Mouse (Mus musculus) midbrain, embryonic 13.5 days (tissue): Measurements from ENCODE around the gene Naip1. TPM values are rescaled to one million over a fixed set of nuclear protein-coding genes. Genes with fewer than 3 reads are reported as not detected.
A peak's percentile ranks its signal among the peaks of the same experiment; 100 is the strongest.
"Not testable (repeated sequence)": the region's sequence is repeated elsewhere in the genome, so short reads cannot be mapped to it uniquely, and the experiment has no call there.

Source experiments
- ATAC-seq: fragments of 200-750 bp; cut with Nextera tagmentation; 2 replicates; pipeline ENCODE4 v1.8.0; 2017; ENCODE audit warnings: mild to moderate bottlenecking, moderate TSS enrichment, moderate library complexity
- H3K27ac ChIP-seq: fragments of 300-500 bp; sonication (generic); 2 replicates; pipeline ENCODE4 v1.5.1; 2015; ENCODE audit warnings: inconsistent platforms, mild to moderate bottlenecking, moderate library complexity
- H3K27me3 ChIP-seq: fragments of 300-500 bp; sonication (generic); 2 replicates; pipeline ENCODE4 v1.6.1; 2015; ENCODE audit warnings: mild to moderate bottlenecking, inconsistent platforms
- H3K36me3 ChIP-seq: fragments of 300-500 bp; sonication (generic); 2 replicates; pipeline ENCODE4 v1.6.1; 2015; ENCODE audit warnings: mild to moderate bottlenecking, inconsistent platforms
- H3K4me1 ChIP-seq: fragments of 300-500 bp; sonication (generic); replicated peaks from 2 replicates; pipeline ENCODE4 v1.6.1; 2015; ENCODE audit warnings: inconsistent platforms
- H3K4me2 ChIP-seq: fragments of 300-500 bp; sonication (generic); replicated peaks from 2 replicates; pipeline ENCODE4 v1.6.1; 2015; ENCODE audit warnings: moderate library complexity, mild to moderate bottlenecking, inconsistent platforms
- H3K4me3 ChIP-seq: fragments of 300-500 bp; sonication (generic); replicated peaks from 2 replicates; pipeline ENCODE4 v1.5.1; 2015; ENCODE audit warnings: mild to moderate bottlenecking, inconsistent platforms
- H3K9ac ChIP-seq: fragments of 300-500 bp; sonication (generic); replicated peaks from 2 replicates; pipeline ENCODE4 v1.6.1; 2015; ENCODE audit warnings: mild to moderate bottlenecking, inconsistent platforms
- H3K9me3 ChIP-seq: fragments of 300-500 bp; sonication (generic); 2 replicates; pipeline ENCODE4 v1.6.1; 2016; ENCODE audit warnings: mild to moderate bottlenecking, inconsistent platforms
- WGBS: fragments of 180-500 bp; shearing (Covaris S2); methylation state at CpG from one replicate; pipeline ENCODE4 v1.1.7; 2015; 5-methylcytosine and 5-hydroxymethylcytosine counted together
- polyA plus RNA-seq: library from polyadenylated mRNA; unstranded; fragments of >200 nt; fragmentation: Nextera tagmentation; extraction: Ambion mirVana; gene quantifications from 2 replicates; pipeline ENCODE4 v1.2.1, GENCODE M21; 2015

The Naip1 gene
- not detected in 2 replicates for polyA plus RNA-seq

- not testable (repeated sequence) for H3K4me2 ChIP-seq, H3K9me3 ChIP-seq, H3K27ac ChIP-seq, H3K4me1 ChIP-seq, H3K9ac ChIP-seq, H3K36me3 ChIP-seq, H3K4me3 ChIP-seq, H3K27me3 ChIP-seq, ATAC-seq
- 86% methylated on average over 8 of the region's 8 CpGs for whole genome bisulfite sequencing
Measured at GRCm38 (mm10) chr13:100452415-100453127, at the start of gene Naip1. Gene Naip1, minus strand, starts transcription at chr13:100452869.

GRCm38 (mm10) chr13:100499625-100500024 lies 47.0 kb upstream of the Naip1 start:
- H3K27me3 ChIP-seq, H3K4me1 ChIP-seq: not testable (repeated sequence)

DNA sequence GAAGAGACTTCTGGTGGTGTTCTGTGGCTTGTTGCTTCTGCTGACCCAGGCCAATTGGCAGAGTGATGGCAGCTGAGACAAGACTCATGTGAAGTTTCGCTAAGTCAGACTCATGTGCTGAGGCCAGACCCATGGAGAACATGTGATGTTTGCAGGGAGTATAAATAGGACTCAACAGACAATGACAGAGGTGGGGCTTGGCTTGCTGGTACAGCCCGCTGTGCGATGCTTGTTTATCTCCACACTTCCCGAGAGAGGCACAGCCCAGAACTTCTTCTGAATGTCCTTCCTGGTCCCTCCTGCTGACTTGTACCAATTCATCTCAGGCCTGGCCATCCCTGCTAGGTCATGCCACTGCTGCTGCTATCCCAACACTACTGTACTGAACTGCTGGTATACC lies 42.7 kb upstream of the Naip1 start:
- 87% methylated on average over 4 of the region's 4 CpGs for WGBS

More at GRCm38 (mm10) chr13:100499625-100500024, 47.0 kb upstream of the Naip1 start:
- not testable (repeated sequence) for H3K4me2 ChIP-seq, ATAC-seq, H3K36me3 ChIP-seq, H3K9me3 ChIP-seq, H3K9ac ChIP-seq, H3K4me3 ChIP-seq, H3K27ac ChIP-seq

DNA sequence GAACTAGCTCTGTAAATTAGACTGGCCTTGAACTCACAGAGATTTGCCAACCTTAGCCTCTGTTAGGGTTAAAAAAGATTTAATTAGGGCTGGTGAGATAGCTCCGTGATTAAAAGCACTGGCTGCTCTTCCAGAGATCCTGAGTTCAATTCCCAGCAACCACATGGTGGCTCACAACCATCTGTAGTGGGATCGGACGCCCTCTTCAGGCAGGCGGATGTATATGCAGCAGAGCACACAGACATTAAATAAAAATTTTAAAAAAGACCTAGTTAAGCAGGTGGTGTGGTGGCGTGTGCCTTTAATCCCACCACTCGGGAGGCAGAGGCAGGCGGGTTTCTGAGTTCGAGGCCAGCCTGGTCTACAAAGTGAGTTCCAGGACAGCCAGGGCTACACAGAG lies 41.7 kb upstream of the Naip1 start:
- not testable (repeated sequence) for H3K27ac ChIP-seq, ATAC-seq, H3K9ac ChIP-seq, H3K36me3 ChIP-seq, H3K9me3 ChIP-seq, H3K4me2 ChIP-seq, H3K4me3 ChIP-seq, H3K27me3 ChIP-seq
- peaks cover 14% of the 10 kb centered on the region for H3K4me1 ChIP-seq
- WGBS = 66% methylated on average over 8 of the region's 8 CpGs

More for the DNA sequence above, 42.7 kb upstream of the Naip1 start:
- H3K4me3 ChIP-seq = no peak overlapping the region
- H3K9ac ChIP-seq = no peak overlapping the region
- H3K9me3 ChIP-seq = no peaks in the 10 kb centered on the region
- no peaks in the 10 kb centered on the region for H3K36me3 ChIP-seq
- H3K27ac ChIP-seq = no peak overlapping the region
- no peak overlapping the region for H3K4me2 ChIP-seq
- no peaks in the 10 kb centered on the region for H3K27me3 ChIP-seq
- ATAC-seq = no peak
- peaks cover 14% of the 10 kb centered on the region for H3K4me1 ChIP-seq

DNA sequence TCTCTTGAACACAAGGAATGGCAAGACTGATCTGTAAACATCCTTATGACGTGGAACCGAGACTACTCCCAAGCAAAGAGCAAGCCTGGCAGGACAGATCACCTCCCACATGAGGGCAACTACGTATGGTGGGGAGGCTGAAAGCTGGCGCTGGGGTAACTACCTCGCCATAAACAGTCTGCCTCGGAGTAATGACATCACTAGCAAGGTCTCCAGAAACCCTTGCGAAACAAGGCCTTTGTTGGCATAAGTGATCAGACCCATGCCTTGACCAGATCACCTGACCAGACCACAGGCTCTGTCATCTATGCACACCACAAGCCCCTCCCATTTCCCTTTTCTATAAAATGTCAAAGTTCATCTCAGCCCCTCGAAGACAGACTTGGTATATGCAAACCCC lies 40.6 kb upstream of the Naip1 start:
- Histone ChIP-seq H3K4me2 (no peak overlapping the region), H3K27ac (no peak overlapping the region), H3K27me3 (no peaks in the 10 kb centered on the region), H3K4me3 (no peak overlapping the region), H3K9me3 (no peaks in the 10 kb centered on the region), H3K36me3 (peaks cover 9% of the 10 kb centered on the region), H3K4me1 (peaks cover 14% of the 10 kb centered on the region), H3K9ac (no peak overlapping the region)
- 79% methylated on average over 8 of the region's 8 CpGs for WGBS
- ATAC-seq = no peak

DNA sequence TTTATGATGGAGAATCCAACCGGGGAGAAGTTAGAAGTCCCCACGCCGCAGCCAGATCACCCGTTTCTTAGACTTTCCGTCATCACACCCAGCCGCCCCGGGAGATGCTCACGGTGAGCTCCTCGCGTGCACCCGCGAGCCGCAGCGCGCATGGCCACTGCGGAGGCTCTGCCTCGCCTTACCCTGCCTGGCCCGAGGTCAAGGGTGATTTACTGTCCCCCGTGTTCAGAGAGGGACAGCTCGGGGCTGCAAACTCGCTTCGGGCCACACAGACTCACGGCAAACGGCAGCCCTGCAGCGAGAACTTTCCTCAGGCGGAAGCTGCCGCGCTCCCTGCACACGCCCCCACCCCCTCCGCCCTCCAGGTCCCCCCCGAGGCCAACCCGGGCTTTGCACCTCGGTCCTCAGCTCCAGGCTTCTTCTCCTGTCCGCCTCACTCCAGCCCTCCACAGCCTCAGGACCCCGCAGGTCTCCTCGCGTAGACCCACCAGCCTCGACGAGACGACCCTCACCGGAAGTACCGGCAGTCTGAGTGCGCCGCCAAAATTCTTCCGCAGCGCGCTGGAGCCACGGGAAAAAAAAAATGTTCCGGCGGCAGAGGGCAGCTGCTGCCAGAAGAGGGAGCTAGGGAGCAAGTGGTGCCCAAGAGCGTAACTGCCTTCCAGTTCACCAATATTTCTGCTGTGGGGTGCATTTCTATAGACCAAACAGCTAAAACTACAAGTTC lies 39.6 kb upstream of the Naip1 start, which contains the start of gene Gtf2h2:
Gtf2h2 (minus strand) TSS at position 519 of the 727 bp plus-strand sequence.
- peak within 1 kb of the TSS; percentile 75 for H3K4me2 ChIP-seq
- H3K27ac ChIP-seq = peak within 1 kb of the TSS; percentile 87
- H3K36me3 ChIP-seq = peaks cover 20% of the 10 kb centered on the region
- whole genome bisulfite sequencing = under 1% methylated on average over 51 of the region's 51 CpGs
- peak within 1 kb of the TSS; percentile 90 for H3K9ac ChIP-seq
- peak; percentile 91 for ATAC-seq
- peak within 1 kb of the TSS; percentile 93 for H3K4me3 ChIP-seq
- H3K27me3 ChIP-seq = no peaks in the 10 kb centered on the region
- H3K4me1 ChIP-seq = peaks cover 14% of the 10 kb centered on the region
- no peaks in the 10 kb centered on the region for H3K9me3 ChIP-seq

- Histone ChIP-seq H3K27ac (peak overlapping the region; percentile 87; the same call in 1 of the 2 replicates), H3K27me3 (no peaks in the 10 kb centered on the region), H3K4me3 (peak overlapping the region; percentile 93), H3K4me1 (peaks cover 14% of the 10 kb centered on the region), H3K9ac (peak overlapping the region; percentile 90), H3K36me3 (peaks cover 25% of the 10 kb centered on the region), H3K9me3 (no peaks in the 10 kb centered on the region), H3K4me2 (peak overlapping the region; percentile 75)
- WGBS = 19% methylated on average over 6 of the region's 6 CpGs
- ATAC-seq = peak; percentile 64
Measured at GRCm38 (mm10) chr13:100491623-100492022, 39.0 kb upstream of the Naip1 start.

DNA sequence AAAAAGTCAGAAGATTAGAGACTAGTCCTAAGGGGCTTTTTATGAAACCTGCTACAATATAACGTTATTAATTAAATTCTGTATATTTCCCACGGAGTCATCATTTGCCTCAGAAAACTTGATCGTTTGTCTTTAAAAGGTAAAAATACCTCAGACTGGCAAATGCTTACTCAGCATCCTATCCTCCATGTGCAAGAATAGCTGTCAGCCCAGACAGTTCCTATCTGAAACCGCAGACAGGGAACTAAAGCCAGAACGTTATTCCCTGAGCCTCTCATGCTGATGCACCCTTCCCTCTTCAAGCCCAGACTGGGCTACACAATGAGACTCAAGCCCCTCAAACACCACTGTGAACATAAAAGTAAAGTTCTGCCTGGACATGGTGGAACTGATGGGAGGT lies 37.8 kb upstream of the Naip1 start:
- Histone ChIP-seq H3K27ac (no peak overlapping the region), H3K27me3 (no peaks in the 10 kb centered on the region), H3K36me3 (peaks cover 30% of the 10 kb centered on the region), H3K4me2 (no peak overlapping the region), H3K9ac (no peak overlapping the region), H3K9me3 (no peaks in the 10 kb centered on the region), H3K4me1 (peaks cover 14% of the 10 kb centered on the region), H3K4me3 (no peak overlapping the region)
- no peak for ATAC-seq
- WGBS = 91% methylated on average over 5 of the region's 5 CpGs

GRCm38 (mm10) chr13:100483610-100484009 lies 30.9 kb upstream of the Naip1 start:
- no peak overlapping the region for H3K4me3 ChIP-seq
- no peak overlapping the region for H3K4me2 ChIP-seq
- H3K4me1 ChIP-seq = no peaks in the 10 kb centered on the region
- H3K9me3 ChIP-seq = no peaks in the 10 kb centered on the region
- H3K36me3 ChIP-seq = peaks cover 62% of the 10 kb centered on the region
- no peak overlapping the region for H3K9ac ChIP-seq
- WGBS = 98% methylated on average over 7 of the region's 7 CpGs
- no peak for ATAC-seq
- no peaks in the 10 kb centered on the region for H3K27me3 ChIP-seq
- H3K27ac ChIP-seq = no peak overlapping the region

DNA sequence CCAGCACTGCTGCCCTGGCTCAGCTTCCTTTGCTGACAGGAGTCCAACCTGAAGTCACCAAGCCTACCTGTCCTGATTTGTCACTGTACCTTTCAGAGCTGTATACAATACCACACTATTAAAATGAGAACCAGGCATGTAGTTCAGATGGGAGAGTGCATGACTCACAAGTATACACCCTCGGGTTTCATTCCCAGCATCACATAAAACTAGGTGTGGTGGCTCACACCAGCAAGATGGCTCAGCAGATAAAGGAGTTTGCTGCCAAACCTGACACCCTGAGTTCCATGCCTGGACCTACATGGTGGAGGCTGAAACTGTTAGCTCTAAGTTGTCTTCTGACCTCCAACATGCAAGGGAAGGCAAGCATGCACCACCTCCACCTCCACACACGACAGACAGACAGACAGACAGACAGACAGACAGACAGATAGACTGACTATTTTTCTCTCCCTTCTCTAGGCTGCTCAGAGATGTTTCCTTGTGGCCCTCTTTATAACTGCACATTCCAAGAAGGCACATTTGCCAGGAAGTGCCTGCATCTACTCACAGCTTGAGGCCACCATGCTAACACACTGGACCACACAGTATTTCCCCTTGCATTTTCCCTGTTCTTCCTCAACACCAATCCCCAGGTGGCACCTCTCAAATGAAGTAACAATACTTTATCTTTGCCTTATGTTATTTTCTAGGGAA lies 11.0 kb upstream of the Naip1 start:
- Histone ChIP-seq H3K4me3 (no peak overlapping the region), H3K4me2 (no peak overlapping the region), H3K4me1 (no peaks in the 10 kb centered on the region), H3K27ac (no peak overlapping the region), H3K36me3 (peaks cover 55% of the 10 kb centered on the region), H3K9me3 (peaks cover 6% of the 10 kb centered on the region; the same call in 1 of the 2 replicates), H3K9ac (no peak overlapping the region), H3K27me3 (no peaks in the 10 kb centered on the region)
- no peak for ATAC-seq
- 97% methylated on average over 2 of the region's 2 CpGs for WGBS

GRCm38 (mm10) chr13:100461336-100461735 lies 8.7 kb upstream of the Naip1 start:
- H3K9me3 ChIP-seq = no peaks in the 10 kb centered on the region
- H3K4me1 ChIP-seq = no peaks in the 10 kb centered on the region
- H3K36me3 ChIP-seq = peaks cover 34% of the 10 kb centered on the region
- WGBS = 81% methylated on average over 3 of the region's 3 CpGs
- H3K4me2 ChIP-seq = no peak overlapping the region
- no peak for ATAC-seq
- H3K27ac ChIP-seq = no peak overlapping the region
- H3K9ac ChIP-seq = no peak overlapping the region
- no peak overlapping the region for H3K4me3 ChIP-seq
- no peaks in the 10 kb centered on the region for H3K27me3 ChIP-seq

DNA sequence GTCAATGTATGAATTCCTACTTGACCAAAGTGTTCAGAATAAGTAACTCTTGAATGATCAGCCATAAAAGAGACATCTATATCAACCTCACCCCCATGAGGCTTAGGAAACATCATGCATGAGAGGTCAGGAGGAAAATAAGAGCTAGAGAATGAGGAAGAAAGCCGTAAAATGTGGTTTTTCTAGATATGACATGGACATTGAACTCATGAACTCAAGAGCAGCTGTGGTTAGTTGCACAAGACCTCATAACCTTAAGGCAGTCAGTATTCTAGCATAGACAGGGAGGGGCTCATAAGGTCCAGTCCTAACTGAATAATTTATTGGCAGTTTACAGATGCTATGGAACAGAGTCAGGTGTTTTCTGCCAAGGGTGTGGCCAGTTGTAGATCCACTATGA lies 3.2 kb downstream of the Naip1 start:
- Histone ChIP-seq H3K4me2 (no peak overlapping the region), H3K9ac (no peak overlapping the region), H3K36me3 (no peaks in the 10 kb centered on the region), H3K4me1 (no peaks in the 10 kb centered on the region), H3K27ac (no peak overlapping the region), H3K27me3 (no peaks in the 10 kb centered on the region), H3K9me3 (no peaks in the 10 kb centered on the region), H3K4me3 (no peak overlapping the region)
- ATAC-seq = no peak
- WGBS = 89% methylated on average over 1 of the region's 1 CpGs
